Mouse (Mus musculus) left cerebral cortex, postnatal 36 days (tissue): ENCODE measurements around the gene Gps1. TPM values are rescaled to one million over a fixed set of nuclear protein-coding genes. Genes with fewer than 3 reads are reported as not detected.
"Not testable (repeated sequence)": the region's sequence is repeated elsewhere in the genome, so short reads cannot be mapped to it uniquely, and the experiment has no call there.

Source experiments
- DNase-seq, 2 experiments: peaks; one replicate each; pipeline ENCODE4 v3.0.0; 2021 to 2022; ENCODE audit warnings: low spot score in 2 of 2, mixed read lengths in 1 of 2
- intact Hi-C: fragments of 180-260 bp; cut with DNase I; formaldehyde crosslinking; loops from one replicate; pipeline ENCODE4 v1.15.1; 2025
- total RNA-seq, 2 experiments: library from RNA; stranded (reverse); gene quantifications; 2 replicates each; pipeline ENCODE4 v1.2.3; 2021

Gps1 gene
- total RNA-seq, 2 experiments from 2014 or later, result 130 to 153 TPM

GRCm38 (mm10) chr11:120819556-120819955, 35.5 kb downstream of the Gps1 start:
- DNase-seq, result no peak
- intact Hi-C loops, result no loop called here

- intact Hi-C loops, result no loop called here
- no peak for DNase-seq
Observed at GRCm38 (mm10) chr11:120820546-120820945, 36.5 kb downstream of the Gps1 start.

- intact Hi-C loops, result no loop called here
- no peak for DNase-seq
Observed at GRCm38 (mm10) chr11:120821076-120821922, 37.2 kb downstream of the Gps1 start.

- intact Hi-C loops, result no loop called here
- DNase-seq, result no peak
Observed at GRCm38 (mm10) chr11:120822321-120822720, 38.2 kb downstream of the Gps1 start.

- DNase-seq, result no peak
- intact Hi-C loops, result no loop called here
Observed at GRCm38 (mm10) chr11:120822831-120823550, 38.9 kb downstream of the Gps1 start.

DNA sequence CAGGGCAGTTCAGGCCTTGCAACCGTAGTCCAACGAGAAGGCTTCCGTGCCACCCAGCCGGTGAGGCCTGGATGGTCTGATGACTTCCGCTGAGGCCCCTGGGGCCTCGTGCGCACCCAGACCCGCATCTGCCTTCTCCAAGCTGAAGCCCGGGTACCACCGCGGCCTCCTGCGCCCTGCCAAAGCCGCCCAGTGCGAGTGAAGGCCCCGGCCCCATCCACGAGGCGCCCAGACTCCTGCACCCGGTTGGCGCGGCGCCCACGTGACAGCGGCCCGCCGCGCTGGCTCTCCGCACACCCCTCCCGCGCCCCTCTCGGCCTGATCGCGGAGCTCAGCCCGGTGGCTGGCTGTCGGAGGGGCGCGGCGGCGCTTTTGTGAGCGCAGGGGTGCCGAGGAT, 39.5 kb downstream of the Gps1 start:
- intact Hi-C loops, result no loop called here
- DNase-seq, result no peak

GRCm38 (mm10) chr11:120823956-120824786, 40.1 kb downstream of the Gps1 start, which contains the start of gene Fasn:
Gene Fasn, minus strand, starts transcription at chr11:120824547.
- DNase-seq, result peak; percentile 98 to 99
- intact Hi-C loops, result loop anchor here (2.0 kb wide), 1 partner anchor 39 kb away; the partner anchor contains the start of genes Gps1 and Rfng

DNA sequence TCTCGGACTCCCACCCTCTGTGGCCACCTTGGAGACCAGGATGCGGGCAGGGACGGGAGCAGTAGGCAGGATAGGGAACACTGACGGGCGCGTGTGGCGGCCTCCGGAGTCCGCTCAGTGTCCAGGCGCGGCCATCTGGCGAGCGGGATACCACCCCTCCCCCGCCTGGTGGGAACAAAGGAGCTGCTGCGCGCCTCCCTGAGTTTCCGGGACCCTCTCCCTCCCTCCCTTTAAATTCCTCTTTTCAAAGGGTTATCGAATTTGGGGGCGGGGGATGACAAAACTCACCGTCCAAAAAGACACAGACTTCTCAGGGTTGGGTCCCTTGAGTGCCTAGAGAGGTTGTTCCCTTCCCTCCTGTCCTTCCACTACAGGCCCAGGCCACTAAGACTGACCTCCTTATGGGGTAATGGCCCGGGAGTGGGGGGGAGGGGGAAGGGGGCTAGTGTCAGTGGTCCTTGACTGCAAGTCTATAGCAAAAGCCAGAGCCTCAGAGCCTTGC, 40.8 kb downstream of the Gps1 start:
- intact Hi-C loops, result loop anchor here (2.0 kb wide), 1 partner anchor 40 kb away; the partner anchor contains the start of genes Gps1 and Rfng
- no peak for DNase-seq

- intact Hi-C loops, result loop anchor here (2.0 kb wide), 1 partner anchor 41 kb away; the partner anchor contains the start of genes Gps1 and Rfng
- DNase-seq, result no peak
Observed at GRCm38 (mm10) chr11:120825289-120825863, 41.3 kb downstream of the Gps1 start.

DNA sequence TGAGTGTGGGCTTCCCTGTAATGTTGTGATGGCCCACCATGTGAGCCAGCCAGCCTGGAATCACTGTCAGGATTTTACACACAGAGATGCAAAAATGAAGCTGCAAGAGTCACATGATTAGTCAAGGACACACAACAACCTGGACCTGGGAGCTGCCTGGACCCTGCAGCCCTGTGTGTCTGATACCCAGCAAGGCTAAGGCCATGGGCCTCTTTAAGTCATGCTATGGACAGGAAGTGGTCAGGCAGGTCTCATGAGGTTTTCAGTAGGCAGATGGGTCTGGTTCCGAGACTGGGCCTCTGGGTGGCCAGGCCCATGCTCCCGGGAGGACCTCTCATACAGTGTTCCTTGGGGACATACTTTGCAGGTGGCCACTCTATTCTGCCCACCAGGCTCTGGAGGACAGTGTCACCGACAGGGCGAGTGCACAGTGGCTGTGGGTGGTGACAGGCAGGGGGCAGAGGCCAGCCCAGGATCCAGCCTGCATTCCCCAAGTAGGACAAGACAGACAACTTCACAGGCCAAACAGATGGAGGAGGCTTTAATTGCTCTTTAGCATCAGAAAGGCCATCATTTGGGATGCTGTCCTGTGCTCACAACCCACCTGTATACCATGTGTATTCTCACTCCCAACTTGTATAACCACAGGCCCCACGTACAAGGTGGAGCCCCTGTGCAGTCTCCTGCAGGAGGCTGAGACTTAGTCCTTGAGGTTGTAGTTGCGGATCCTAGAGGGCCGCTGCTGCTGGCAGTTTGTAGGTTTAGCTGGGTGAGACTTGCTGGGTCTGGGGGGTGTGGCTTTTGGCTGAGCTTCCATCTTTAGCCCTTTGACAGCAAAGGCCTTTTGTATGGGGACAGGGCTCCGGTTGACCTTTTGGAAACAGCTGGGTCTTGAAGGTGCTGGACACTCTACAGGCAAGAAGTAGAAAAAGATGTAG, 42.2 kb downstream of the Gps1 start:
- DNase-seq, result no peak
- intact Hi-C loops, result no loop called here

DNA sequence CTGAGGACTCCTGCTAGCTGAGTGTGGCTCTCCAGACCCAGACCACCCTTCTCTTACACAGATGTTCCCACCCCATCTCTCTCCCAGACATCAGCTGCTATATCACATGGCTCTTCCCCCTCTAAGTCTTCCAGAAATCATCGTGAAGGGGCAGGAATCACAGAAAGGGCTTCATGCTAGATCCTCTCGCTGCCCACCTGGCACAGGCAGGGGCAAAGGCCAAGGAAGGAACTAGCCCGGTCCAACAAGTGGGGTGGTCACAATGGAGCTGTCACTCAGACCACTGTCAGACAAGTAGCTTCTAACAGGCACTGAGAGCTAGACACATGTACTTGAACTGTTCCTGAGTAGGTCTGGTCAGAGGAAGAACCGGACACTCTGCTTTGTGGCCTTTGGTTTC, 44.3 kb downstream of the Gps1 start:
- DNase-seq, result no peak
- intact Hi-C loops, result no loop called here

DNA sequence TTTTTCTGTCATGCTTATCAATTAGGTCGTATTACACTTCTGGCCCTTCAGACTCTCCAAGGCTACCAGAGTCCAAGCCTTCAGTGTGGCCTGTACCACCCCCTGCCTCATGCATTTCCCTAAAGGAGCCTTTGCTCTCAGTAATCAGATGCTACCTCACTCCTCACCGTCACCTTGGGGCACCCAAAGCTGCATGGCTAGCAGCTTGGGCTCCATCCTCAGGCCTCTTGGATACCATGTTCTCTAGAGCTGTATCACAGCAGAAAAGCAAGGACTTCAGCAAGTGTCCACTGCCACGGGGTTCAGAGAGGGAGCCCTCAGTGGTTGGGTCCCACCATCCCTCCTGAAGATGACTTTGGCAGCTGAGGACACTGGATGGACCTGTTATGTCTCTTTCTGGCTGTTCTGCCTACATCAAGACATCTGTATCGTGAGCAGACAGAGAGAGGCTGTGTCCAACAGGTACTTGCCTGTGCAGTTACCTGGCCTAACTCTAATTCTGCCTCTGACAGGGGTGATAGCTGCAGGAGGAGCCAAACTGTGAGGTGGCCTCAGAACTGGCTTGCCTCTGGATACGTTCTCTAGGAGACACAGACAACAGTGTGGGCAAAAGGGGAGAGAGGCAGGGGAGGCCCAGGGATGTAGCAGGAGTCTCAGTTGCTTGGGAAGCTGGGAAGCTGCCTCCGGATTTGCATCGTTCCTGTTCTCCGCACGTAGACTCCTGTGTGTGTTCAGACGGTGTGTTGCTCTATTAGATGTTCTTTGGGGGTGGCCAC, 45.9 kb downstream of the Gps1 start:
- DNase-seq, result no peak
- intact Hi-C loops, result no loop called here

DNA sequence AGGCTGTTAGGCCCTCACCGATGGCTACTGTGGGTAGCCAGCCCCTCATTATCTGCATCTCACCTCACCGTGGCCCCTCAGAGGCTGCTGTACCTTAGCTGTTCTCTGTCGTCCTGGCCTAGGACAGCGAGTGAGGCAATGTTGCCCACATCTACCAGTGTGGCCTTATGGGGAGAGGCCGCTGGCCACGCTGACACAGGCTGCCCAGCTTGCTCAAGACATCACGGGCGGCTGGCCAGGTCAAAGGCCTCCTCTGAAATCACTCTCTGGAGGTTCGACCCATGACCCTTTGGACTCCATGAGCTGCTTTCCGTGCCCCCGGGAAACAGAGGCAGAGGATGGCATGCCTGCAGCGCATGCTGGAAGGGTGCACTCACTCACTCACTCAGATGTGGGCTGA, 46.6 kb downstream of the Gps1 start:
- DNase-seq, result no peak
- intact Hi-C loops, result no loop called here

DNA sequence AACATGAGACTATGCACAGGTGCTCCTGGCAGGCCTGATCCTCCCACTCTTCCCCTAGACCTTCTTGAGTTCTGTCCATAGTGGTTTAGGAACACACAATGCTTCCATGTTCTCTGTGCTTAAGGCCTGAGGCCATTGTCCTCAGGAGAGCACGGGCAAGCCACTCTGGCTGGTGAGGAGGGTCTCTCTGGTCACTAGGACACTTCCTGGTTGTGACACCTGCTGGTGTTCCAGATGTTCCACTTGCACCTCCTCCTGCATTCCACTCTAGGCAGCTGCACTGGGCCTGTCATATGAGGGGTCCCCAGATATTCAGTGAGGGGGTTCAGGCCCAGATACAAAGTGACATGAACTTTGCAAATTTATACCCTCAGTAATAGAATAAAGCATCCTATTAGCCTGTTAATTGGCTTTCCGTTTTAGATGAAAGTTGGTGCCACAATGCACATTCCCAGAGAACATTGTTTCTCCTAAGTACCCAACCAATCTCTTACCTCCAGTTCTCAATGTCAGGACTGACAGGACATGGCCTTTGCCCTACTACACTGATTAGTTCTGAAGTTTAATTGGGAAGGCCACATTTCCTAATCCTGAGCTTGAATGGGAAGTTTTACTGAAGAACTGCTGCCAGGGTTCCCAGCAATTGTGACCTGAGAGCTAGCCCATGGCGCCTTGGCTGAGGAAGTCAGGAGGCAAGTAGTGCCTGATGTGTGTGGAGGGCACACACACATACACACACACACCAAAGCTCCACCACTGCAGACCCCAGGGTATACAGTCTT, 47.8 kb downstream of the Gps1 start:
- intact Hi-C loops, result no loop called here
- DNase-seq, result no peak

DNA sequence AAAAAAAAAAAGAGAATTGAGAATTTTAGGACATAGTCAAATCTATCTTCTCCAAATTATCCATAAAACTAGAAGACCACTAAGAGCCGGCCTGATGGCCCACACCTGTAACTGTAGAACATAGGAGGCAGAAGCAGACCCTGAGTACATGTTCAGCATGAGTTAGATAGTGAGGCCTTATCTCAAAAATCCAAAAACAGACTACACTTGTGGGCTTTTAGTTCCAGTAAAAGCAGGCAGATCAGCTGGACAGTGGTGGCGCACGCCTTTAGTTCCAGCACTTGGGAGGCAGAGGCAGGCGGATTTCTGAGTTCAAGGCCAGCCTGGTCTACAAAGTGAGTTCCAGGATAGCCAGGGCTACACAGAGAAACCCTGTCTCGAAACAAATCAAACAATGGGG, 48.9 kb downstream of the Gps1 start:
- DNase-seq, intact Hi-C loops: not testable (repeated sequence)

GRCm38 (mm10) chr11:120833555-120834280, 49.6 kb downstream of the Gps1 start:
- no peak for DNase-seq
- intact Hi-C loops, result no loop called here
